Mouse (Mus musculus) retina, embryonic 14.5 days (tissue): ENCODE measurements around the gene F9.
"Not testable (repeated sequence)": the region's sequence is repeated elsewhere in the genome, so short reads cannot be mapped to it uniquely, and the experiment has no call there.

Experiments used
- DNase-seq: peaks from one replicate; pipeline ENCODE4 v3.0.0-alpha.2; 2015; ENCODE audit warnings: low spot score

The F9 gene

DNA sequence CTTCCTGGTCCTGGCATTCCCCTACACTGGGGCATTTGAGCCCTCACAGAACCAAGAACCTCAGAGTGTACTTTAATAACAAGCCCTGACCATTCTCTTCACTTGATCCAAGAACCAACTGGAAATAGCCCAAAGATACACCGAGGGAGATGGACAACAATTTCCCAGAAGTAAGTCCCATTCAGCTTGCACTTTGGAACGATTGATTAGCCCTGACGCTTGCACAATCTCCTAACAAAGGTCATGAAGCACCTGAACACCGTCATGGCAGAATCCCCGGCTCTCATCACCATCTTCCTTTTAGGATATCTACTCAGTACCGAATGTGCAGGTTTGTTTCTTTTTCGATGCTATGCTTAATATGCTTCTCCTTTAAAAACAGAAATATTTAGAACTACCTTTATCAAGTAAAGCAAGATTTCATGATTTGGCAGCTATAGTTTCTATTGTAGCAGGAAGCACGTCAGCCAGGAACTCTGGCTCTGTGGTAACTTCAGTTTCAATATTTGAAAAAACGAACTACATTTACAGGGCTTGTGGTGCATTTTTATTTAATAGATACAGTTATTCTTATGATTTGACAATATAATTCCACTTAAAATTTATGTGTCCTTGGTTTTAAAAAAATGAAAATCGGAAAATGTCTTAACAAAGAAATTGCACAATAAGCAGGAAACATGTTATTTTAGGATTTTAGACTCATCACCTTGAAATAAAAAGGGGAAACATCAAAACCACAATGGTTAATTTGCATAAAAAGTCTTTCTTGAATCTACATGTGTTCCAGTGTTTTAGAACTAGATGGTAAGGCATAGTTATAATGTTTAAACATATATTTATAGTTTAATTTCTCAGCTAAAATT, at the start of gene F9:
Gene F9, plus strand, starts transcription at position 244 of the 863 bp plus-strand sequence.
- no peak for DNase-seq

DNA sequence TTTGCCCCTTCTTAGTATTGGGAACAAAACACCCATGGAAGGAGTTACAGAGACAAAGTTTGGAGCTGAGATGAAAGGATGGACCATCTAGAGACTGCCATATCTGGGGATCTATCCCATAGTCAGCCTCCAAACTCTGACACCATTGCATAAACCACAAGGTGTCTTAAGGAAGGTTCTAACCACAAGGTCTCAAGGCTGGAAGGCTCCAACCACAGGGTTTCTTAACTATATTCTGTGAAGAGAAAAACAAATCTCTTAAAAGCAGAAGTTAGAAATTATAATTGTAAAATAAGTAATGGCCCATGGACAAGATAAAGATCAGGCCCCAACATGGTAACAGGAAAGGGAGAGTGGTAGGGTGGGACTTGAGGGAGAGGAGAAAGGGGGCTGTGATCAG, 29.5 kb upstream of the F9 start:
- DNase-seq = not testable (repeated sequence)

DNA sequence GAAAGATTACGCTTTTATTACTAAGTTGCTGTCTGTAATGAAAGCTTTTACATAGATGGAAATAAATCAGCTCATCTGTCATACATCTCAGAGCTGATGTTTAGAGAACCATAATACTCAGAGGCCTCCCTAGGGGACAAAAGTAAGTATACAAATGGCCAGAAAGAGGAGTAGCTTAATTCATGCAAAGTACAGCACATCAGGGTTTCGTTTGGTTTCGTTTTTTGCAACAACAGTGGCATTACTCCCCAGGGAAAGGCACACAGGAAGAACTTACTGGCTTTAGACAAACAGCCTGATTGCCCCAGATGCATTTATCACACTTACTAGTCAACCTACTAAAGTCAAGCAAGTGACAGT, 800 bp downstream of the F9 start:
- no peak for DNase-seq

DNA sequence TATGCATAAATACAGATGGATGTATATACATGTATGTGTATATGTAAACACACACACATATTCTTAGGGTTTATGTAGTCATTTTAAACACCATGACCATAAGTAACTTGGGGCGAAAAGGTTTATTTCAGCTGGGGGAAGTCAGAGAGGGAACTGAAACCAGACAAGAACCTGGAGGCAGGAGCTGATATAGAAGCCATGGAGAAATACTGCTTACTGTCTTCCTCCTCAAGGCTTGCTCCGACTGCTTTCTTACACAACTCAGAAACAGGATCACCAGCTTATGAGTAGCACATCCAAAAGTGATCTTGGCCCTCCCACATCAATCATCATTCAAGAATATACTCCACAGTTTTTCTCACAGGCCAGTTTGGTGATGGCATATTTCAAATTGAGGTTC, 2.2 kb downstream of the F9 start:
- no peak for DNase-seq

DNA sequence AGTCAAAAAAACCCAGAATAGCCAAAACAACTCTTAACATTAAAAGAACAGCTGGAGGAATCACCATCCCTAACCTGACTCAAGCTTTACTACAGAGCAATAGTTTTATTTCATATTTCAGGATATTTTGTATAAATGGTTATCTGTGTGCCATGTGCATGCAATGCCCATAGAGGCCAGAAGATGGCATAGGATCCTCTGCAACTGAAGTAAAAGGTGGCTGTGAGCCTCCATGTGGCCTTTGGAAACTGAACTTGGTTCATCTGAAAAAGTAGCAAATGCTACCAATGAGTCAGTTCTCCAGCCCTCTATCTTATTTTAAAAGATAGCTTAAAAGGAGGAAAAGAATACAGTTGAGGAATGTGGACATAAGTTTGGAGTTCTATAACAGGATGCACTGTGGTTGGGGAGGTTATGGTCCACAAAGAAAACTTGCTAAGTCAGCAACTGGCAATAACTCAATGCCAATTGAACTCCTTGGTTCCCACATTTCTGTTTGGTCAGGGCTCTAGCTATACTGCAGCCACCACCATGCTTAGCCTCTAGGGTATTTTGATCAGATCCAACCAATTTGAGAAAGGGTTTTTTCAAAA, 13.9 kb downstream of the F9 start:
- peak; percentile 44 for DNase-seq

DNA sequence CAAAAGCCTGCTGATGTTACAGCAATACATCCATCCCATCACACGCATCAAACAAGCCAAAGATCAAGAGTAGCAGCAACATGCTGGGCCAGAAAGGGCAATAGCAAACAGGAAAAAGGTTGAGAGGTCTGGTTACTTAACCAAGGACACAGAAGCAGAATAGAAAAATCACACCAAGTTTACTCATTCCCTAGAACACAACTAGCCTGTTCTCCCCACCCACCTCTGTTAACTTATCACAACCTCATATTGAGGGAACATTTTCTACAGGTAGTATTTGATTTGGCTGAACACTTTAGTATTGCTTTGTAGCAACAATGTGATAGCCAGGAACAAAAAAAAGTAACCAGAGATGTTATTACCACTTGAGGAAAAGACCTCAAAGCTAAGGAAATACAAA, 15.3 kb downstream of the F9 start:
- DNase-seq = no peak

DNA sequence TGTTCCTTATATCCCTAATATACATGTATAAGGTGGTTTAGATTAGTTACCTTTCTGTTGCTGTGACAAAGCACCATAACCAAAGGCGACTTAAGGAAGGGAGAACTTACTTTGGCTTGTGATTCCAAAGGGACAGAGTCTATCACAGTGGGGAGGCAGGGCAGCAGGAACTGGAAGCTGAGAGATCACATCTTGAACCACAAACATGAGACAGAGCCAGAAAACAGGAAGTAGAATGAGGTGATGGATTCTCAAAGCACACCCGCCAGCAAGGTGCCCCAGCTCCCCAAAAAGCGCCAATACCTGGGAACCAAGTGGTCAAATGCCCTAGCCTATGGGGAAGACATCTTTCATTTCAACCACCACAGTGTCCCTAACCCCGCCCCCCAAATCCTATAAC, 21.7 kb downstream of the F9 start:
- no peak for DNase-seq

DNA sequence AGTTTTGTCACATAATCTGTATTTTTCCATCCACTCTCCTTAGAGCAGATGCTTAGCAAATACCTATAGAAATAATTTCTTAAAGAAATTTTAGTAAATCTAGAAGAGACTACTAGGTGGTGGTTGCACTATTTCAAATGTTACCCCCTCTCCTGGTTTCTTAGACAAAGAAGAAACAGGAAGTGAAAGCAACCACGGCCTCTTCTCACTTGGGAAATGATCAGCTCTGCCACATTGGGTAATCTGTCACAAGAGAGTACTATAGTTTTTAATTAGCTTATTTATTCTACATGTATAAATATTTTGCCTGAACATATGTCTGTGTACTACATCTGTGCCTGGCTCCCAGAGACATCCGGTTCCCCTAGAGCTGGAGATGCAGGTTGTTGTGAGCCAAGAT, 22.3 kb downstream of the F9 start:
- DNase-seq = no peak

DNA sequence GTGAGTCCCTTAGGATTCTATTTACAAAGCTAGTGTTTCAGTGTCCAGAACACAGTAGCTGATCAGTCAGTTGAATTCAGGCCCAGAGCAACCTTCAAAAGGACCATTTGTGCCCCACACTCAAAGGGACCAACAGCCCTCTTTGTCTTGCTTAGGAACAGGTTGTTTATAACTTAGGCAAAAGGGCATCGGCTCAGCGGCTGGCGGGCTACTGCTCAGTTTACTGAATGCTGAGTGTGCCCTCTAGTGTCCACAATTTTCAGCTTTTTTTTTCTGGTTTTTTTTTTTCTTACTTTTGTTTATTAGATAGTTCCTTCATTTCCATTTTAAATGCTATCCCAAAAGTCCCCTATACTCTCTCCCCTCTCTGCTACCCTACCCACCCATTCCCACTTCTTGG, 27.4 kb downstream of the F9 start:
- peak; percentile 69 for DNase-seq

DNA sequence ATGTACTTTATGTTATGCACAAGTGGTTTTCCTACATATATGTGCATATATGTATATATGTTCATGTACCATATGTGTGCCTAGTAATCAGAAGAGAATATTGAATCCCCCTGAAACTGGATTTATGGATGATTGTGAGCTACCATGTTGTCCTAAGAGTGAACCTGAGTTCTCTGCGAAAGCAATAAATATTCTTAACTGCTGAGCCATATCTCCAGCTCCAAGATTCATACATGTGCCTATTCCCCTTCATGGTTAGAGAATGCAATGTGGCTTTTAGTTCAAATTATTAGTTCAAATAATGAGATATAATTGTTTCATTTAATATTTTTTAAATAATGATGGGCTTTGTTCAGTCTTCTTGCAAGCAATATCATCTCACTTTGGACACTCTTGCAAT, 55.5 kb downstream of the F9 start:
- DNase-seq = no peak

DNA sequence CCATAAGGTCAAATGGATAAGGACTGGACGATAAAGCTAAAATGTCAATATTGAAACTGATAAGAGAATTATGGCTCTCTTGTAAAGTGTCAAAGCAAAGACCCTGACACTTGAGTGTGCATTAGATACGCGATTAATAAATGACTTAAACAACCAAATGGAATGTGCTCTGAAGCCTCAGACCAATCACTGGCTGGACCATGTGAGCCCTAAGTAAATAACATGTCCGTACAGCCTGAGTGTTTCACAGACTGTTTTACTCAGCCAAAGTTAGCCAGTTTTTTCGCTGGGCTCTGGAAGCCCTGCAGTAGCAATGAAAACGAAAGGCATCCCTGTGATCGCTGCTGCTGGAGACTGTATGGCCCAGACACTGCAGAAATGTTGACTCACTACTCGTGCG, 55.9 kb downstream of the F9 start:
- no peak for DNase-seq

DNA sequence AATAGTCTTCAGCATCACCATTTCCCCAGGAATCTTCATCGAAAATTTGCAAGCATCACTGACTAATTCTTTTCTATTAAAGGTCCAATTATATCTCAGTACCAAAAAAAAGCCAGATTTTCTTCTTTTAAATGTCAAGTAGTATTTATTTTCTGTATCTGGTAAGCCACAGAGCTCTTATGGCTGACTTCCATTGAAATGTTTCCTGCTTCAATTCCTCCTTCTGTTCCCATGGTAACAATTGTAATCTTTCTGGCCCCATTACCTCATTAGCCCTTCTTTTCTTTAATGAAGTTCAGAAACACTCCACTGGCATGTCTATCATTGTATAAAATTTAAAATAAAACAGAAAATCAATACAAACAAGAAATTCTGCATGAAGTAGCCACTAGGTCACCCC, 76.1 kb downstream of the F9 start:
- peak; percentile 40 for DNase-seq
